Mouse (Mus musculus): Measurements from ENCODE around the gene Slc12a8.

DNA sequence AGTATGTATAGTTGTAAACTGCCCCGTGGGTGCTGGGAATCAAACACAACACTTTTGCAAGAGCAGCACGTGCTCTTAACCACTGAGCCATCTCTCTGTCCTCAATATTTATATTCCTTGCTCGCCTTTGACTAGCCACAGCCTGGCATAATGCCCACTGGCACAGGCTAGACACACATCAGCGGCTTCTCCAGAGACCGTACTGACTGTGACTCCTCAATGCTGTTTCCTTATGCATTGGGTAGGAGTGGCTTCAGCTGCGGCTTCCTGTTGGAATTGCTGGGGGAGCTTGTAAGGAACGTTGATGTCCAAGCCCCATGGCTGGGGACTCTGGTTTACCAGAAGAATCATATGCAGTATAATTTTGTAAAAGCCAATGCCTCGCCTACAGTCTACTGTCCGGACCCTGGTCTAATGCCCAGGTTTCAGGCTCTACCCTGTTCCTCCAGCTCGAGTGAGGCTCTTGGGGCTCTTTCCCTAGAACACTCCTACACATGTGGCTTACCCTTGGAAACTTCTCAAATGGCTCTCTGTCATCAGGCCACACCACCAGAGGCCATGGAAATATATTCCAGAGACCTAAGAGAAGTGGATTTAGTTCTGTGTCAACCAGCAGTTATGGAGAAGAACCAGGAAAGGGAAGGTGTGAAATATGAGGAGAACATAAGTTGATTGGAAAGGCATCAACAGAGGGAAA lies 158.2 kb downstream of the Slc12a8 start:
- TF ChIP-seq CTCF (IDR thresholded peaks at IDR 0.05; ENCODE audit: extremely low read depth, insufficient read depth, low read length) (no peak), POLR2A (IDR thresholded peaks at IDR 0.05; ENCODE audit: extremely low read depth, insufficient read depth, low read length) (no peak)

Measured in cortical plate, adult 2 months (tissue).